Mouse (Mus musculus) kidney, postnatal 0 days (tissue): ENCODE data around the gene Mid1ip1. TPM values are rescaled to one million over a fixed set of nuclear protein-coding genes. Genes with fewer than 3 reads are reported as not detected.

Source experiments
- ATAC-seq: fragments of 200-750 bp; cut with Nextera tagmentation; replicated peaks from 2 replicates; pipeline ENCODE4 v1.8.0; 2017; ENCODE audit warnings: low read depth, moderate number of reproducible peaks, moderate TSS enrichment, moderate library complexity; ENCODE audit not compliant: low FRiP score
- DNase-seq: peaks from one replicate; pipeline ENCODE4 v3.0.0-alpha.2; 2016; ENCODE audit warnings: low spot score
- H3K27ac ChIP-seq: fragments of 300-500 bp; sonication (generic); 2 replicates; pipeline ENCODE4 v1.5.1; 2014; ENCODE audit warnings: mild to moderate bottlenecking
- H3K27me3 ChIP-seq: fragments of 300-500 bp; sonication (generic); 2 replicates; pipeline ENCODE4 v1.6.1; 2014; ENCODE audit warnings: low read length, mixed read lengths; ENCODE audit not compliant: insufficient read depth
- H3K36me3 ChIP-seq: fragments of 300-500 bp; sonication (generic); 2 replicates; pipeline ENCODE4 v1.6.1; 2014; ENCODE audit warnings: low read length, mixed read lengths; ENCODE audit not compliant: insufficient read depth
- H3K4me1 ChIP-seq: fragments of 300-500 bp; sonication (generic); replicated peaks from 2 replicates; pipeline ENCODE4 v1.6.1; 2014; ENCODE audit warnings: antibody characterized with exemption, low read length, mixed read lengths; ENCODE audit not compliant: insufficient read depth
- H3K4me2 ChIP-seq: fragments of 300-500 bp; sonication (generic); 2 replicates; pipeline ENCODE4 v1.6.1; 2014; ENCODE audit warnings: mild to moderate bottlenecking, low read length, moderate library complexity, mixed read lengths
- H3K4me3 ChIP-seq: fragments of 300-500 bp; sonication (generic); replicated peaks from 2 replicates; pipeline ENCODE4 v1.5.1; 2014; ENCODE audit warnings: low read depth, low read length
- H3K9ac ChIP-seq: fragments of 300-500 bp; sonication (generic); 2 replicates; pipeline ENCODE4 v1.6.1; 2014; ENCODE audit warnings: low read depth, low read length
- H3K9me3 ChIP-seq: fragments of 300-500 bp; sonication (generic); replicated peaks from 2 replicates; pipeline ENCODE4 v1.6.1; 2016; ENCODE audit warnings: low read length, inconsistent platforms, mixed read lengths
- CTCF ChIP-seq: IDR thresholded peaks from 2 replicates; pipeline ENCODE4 v1.5.1; 2016; ENCODE audit warnings: antibody characterized with exemption, low read depth, mild to moderate bottlenecking, moderate library complexity
- WGBS: fragments of 180-500 bp; shearing (Covaris S2); extraction: QIAGEN DNeasy Blood & Tissue Kit; methylation state at CpG from one replicate; pipeline ENCODE4 v1.1.7; 2014; 5-methylcytosine and 5-hydroxymethylcytosine counted together
- polyA plus RNA-seq: library from polyadenylated mRNA; unstranded; fragments of >200 nt; fragmentation: Nextera tagmentation; extraction: Ambion mirVana; gene quantifications from 2 replicates; pipeline ENCODE4 v1.2.1, GENCODE M21; 2015

Gene Mid1ip1
- polyA plus RNA-seq, 1 experiment from 2014 or later: 43.6 TPM

DNA sequence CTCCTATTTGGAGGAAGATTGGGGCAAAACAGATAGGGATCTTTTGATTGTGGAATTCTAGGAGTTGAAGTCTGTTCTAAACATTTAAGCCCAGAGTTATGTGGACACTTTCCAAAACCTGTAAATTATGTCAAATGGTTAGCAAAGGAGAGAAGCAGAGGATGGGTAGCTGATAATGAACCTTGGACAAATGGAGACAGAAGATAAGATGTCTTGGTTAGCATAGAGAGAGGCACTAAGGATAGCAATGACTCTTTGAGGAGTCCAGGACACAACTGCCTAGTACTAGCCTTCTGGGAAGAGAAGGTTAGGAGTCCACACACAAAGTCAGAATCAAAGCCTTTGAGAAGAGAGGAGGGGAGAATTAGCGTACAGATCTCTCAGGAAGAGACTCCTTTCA is 20.1 kb downstream of the Mid1ip1 start:
- no peaks in the 10 kb centered on the region for H3K4me1 ChIP-seq
- ATAC-seq (no peak), DNase-seq (no peak)
- no peaks in the 10 kb centered on the region for H3K9me3 ChIP-seq
- no peak overlapping the region for H3K4me3 ChIP-seq
- H3K4me2 ChIP-seq: no peak overlapping the region
- no peak overlapping the region for H3K9ac ChIP-seq
- no peaks in the 10 kb centered on the region for H3K36me3 ChIP-seq
- WGBS: 64% methylated on average over 1 of the region's 1 CpGs
- no peaks in the 10 kb centered on the region for H3K27me3 ChIP-seq
- no peak for TF ChIP-seq CTCF
- H3K27ac ChIP-seq: no peak overlapping the region

GRCm38 (mm10) chrX:10758866-10759265 is 44.1 kb downstream of the Mid1ip1 start:
- no peaks in the 10 kb centered on the region for H3K36me3 ChIP-seq
- no peak for ATAC-seq
- H3K4me2 ChIP-seq: no peak overlapping the region
- no peaks in the 10 kb centered on the region for H3K27me3 ChIP-seq
- no peaks in the 10 kb centered on the region for H3K9me3 ChIP-seq
- 84% methylated on average over 4 of the region's 4 CpGs for WGBS
- no peak for TF ChIP-seq CTCF
- no peak overlapping the region for H3K9ac ChIP-seq
- no peak overlapping the region for H3K27ac ChIP-seq
- DNase-seq: no peak
- H3K4me3 ChIP-seq: no peak overlapping the region
- no peaks in the 10 kb centered on the region for H3K4me1 ChIP-seq

DNA sequence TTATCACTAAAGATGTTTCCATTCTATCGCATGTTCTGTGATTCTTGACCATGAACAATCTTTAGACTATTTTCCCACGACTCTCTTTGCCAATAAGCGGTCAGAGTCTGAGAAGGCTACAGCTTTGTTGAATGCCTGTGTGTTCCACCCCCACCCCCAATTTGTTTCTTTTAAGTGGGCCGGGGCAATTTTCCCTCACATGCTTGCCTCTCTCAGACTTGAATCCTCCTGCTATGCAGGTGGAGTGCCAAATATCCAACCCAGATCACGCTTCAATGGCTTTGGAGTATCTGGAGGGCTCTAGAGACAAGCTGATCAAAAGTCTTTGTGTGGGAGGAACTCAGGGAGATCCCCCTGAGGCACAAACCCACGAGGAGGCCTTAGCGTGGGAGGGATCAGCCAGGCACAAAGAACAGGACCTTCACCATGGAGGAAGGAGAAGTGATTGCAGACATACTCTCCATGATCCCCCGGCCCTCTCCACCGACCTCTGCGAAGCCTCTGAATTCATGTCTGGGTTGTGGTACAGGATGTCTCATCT is 48.7 kb downstream of the Mid1ip1 start:
- H3K4me1 ChIP-seq: no peaks in the 10 kb centered on the region
- WGBS: 44% methylated on average over 10 of the region's 10 CpGs
- no peak overlapping the region for H3K27ac ChIP-seq
- H3K4me2 ChIP-seq: no peak overlapping the region
- H3K27me3 ChIP-seq: no peaks in the 10 kb centered on the region
- no peak overlapping the region for H3K9ac ChIP-seq
- no peaks in the 10 kb centered on the region for H3K36me3 ChIP-seq
- no peak overlapping the region for H3K4me3 ChIP-seq
- ATAC-seq (no peak), DNase-seq (peak; percentile 34)
- H3K9me3 ChIP-seq: no peaks in the 10 kb centered on the region
- TF ChIP-seq CTCF: no peak

Other genes with a start within 250 kb of the Mid1ip1 start
- 99.1 and 102 TPM in 2 replicates for gene Tspan7, start 229.9 kb upstream of the Mid1ip1 start, polyA plus RNA-seq